Mouse (Mus musculus): ENCODE data around the gene D17Wsu92e. TPM values are rescaled to one million over a fixed set of nuclear protein-coding genes. Genes with fewer than 3 reads are reported as not detected.

D17Wsu92e gene
- total RNA-seq, 2 experiments from 2014 or later, result 114 to 117 TPM

- peak; percentile 50 to 65 for DNase-seq
- intact Hi-C loops (cut with DNase I), result no loop called here
Observed at GRCm38 (mm10) chr17:27707954-27708661, 112.3 kb downstream of the D17Wsu92e start.

- intact Hi-C loops (cut with DNase I), result no loop called here
- no peak for DNase-seq
Observed at GRCm38 (mm10) chr17:27705661-27706060, 114.8 kb downstream of the D17Wsu92e start.

GRCm38 (mm10) chr17:27703961-27704621 is 116.4 kb downstream of the D17Wsu92e start:
- peak in 1 of 2 experiments; percentile 25 for DNase-seq
- intact Hi-C loops (cut with DNase I), result no loop called here

GRCm38 (mm10) chr17:27702518-27702917 is 117.9 kb downstream of the D17Wsu92e start:
- intact Hi-C loops (cut with DNase I), result no loop called here
- DNase-seq, result peak; percentile 49 to 70

- intact Hi-C loops (cut with DNase I), result no loop called here
- no peak for DNase-seq
Observed at GRCm38 (mm10) chr17:27701856-27702255, 118.6 kb downstream of the D17Wsu92e start.

Other genes starting within 250 kb of the D17Wsu92e start
- gene Nudt3, start 197.2 kb downstream of the D17Wsu92e start, total RNA-seq (2021), result 100 to 1,000 TPM; 320 to 341 TPM
- not detected for gene RPS10-NUDT3, start 185.4 kb downstream of the D17Wsu92e start, total RNA-seq (2021)
- 100 to 1,000 TPM; 542 to 580 TPM for gene Rps10, start 184.0 kb downstream of the D17Wsu92e start, total RNA-seq (2021)
- under 1 TPM; 0.27 to 0.48 TPM for gene Pacsin1, start 165.1 kb downstream of the D17Wsu92e start, total RNA-seq (2021)
- gene Spdef, start 91.7 kb downstream of the D17Wsu92e start, total RNA-seq (2021), result not detected
- 10 to 100 TPM; 61.8 to 70.0 TPM for gene Snrpc, start 17.5 kb upstream of the D17Wsu92e start, total RNA-seq (2021)
- 10 to 100 TPM; 14.3 to 18.7 TPM for gene Uhrf1bp1, start 35.8 kb upstream of the D17Wsu92e start, total RNA-seq (2021)
- gene Anks1, start 88.7 kb upstream of the D17Wsu92e start, total RNA-seq (2021), result 10 to 100 TPM; 75.5 to 79.3 TPM
- 10 to 100 TPM; 21.6 to 23.7 TPM for gene Taf11, start 89.2 kb upstream of the D17Wsu92e start, total RNA-seq (2021)

Measured in heart, postnatal 14 days (tissue).